Mouse (Mus musculus): Measurements from ENCODE around the gene Kif18b. TPM values are rescaled to one million over a fixed set of nuclear protein-coding genes. Genes with fewer than 3 reads are reported as not detected.

Kif18b gene
- polyA plus RNA-seq, 1 experiment from 2014 or later, result 4.7 TPM

DNA sequence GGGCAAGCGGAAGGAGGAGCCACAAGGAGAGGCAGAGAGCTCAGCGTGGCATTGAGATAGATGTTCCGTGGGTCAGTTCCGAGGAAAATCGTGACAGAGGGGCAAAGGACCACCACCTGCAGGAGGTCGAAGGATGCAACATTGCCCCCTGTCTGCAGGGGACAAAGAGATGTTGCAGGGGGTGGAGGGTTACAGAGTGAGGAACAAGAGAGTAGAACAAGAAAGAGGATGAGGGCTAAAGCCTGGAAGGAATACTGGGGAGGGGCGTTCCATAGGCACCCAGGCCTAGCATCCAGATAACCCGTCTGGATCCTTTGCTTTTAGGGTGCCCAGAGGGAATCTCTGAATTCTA is 22.0 kb upstream of the Kif18b start:
- peaks cover 92% of the 10 kb centered on the region for H3K27me3 ChIP-seq (ENCODE audit: control insufficient read depth, insufficient read depth, low read length)
- H3K36me3 ChIP-seq (ENCODE audit: control insufficient read depth, insufficient read depth, low read length), result no peaks in the 10 kb centered on the region
- peaks cover 2 to 24% of the 10 kb centered on the region in 2 experiments for H3K4me1 ChIP-seq (ENCODE audit: control insufficient read depth in 2 of 2, insufficient read depth in 2 of 2, low read length in 2 of 2)
- H3K4me2 ChIP-seq (ENCODE audit: low read length), result peak overlapping the region; percentile 69
- no peak overlapping the region for H3K27ac ChIP-seq (replicated peaks in 1 of 2; ENCODE audit: control insufficient read depth in 1 of 2, insufficient read depth in 1 of 2, low read depth in 2 of 2, low read length in 2 of 2)
- peak overlapping the region; percentile 10 to 41 for H3K4me3 ChIP-seq (ENCODE audit: control insufficient read depth in 1 of 2, insufficient read depth in 1 of 2, low read depth in 1 of 2, low read length in 2 of 2)
- H3K9ac ChIP-seq (ENCODE audit: low read length), result no peak overlapping the region
- 6% methylated on average over 8 of the region's 8 CpGs for WGBS
- H3K9me3 ChIP-seq (ENCODE audit: control insufficient read depth, low read length), result no peaks in the 10 kb centered on the region
- ATAC-seq (ENCODE audit: insufficient number of reproducible peaks, insufficient read depth, low FRiP score, low read depth), result no peak

DNA sequence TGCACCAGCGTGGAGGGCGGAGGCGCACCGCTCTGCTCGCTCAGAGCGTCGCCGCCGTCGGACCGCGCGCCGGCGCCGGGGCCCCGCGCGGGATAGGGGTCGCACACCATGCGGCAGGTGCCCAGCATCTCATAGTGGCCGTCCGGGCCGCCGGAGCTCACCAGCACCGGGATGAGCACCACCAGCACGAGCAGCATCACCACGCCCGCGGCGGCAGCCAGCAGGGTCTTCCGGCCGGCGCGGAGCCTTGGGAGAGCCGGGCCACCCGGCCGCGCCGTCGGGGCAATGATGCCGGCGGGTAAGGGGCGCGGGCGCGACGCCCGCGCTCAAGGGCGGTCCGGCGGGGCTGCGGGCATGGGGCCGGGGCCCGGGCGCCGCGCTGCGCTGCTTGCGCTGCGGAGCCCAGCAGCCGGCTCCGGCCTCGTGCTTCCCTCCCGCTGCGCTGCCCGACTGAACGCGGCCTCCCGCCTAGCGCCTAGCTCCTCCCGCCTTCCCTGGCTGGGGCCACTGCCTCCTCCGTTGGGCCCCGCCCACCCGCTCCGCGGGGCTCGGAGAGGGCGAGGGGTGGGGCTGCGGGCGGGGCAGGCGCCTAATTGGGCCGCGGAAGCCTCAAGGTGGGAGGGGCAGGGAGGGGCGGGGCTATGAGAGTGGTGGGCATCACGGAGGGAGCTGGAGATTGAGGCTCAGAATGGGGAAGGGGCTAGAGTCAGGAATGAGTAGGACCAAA is 21.5 kb upstream of the Kif18b start, which contains the start of gene C1ql1:
Gene C1ql1, minus strand, starts transcription at position 424 of the 727 bp plus-strand sequence.
- H3K27ac ChIP-seq (replicated peaks in 1 of 2; ENCODE audit: control insufficient read depth in 1 of 2, insufficient read depth in 1 of 2, low read depth in 2 of 2, low read length in 2 of 2), result no peak within 1 kb of the TSS
- no peaks in the 10 kb centered on the region for H3K9me3 ChIP-seq (ENCODE audit: control insufficient read depth, low read length)
- peak within 1 kb of the TSS; percentile 44; the same call in 1 of the 2 replicates for H3K9ac ChIP-seq (ENCODE audit: low read length)
- no peaks in the 10 kb centered on the region for H3K36me3 ChIP-seq (ENCODE audit: control insufficient read depth, insufficient read depth, low read length)
- peak within 1 kb of the TSS; percentile 10 to 41 for H3K4me3 ChIP-seq (ENCODE audit: control insufficient read depth in 1 of 2, insufficient read depth in 1 of 2, low read depth in 1 of 2, low read length in 2 of 2)
- H3K4me2 ChIP-seq (ENCODE audit: low read length), result peak within 1 kb of the TSS; percentile 69
- peak; percentile 76 for ATAC-seq (ENCODE audit: insufficient number of reproducible peaks, insufficient read depth, low FRiP score, low read depth)
- H3K27me3 ChIP-seq (ENCODE audit: control insufficient read depth, insufficient read depth, low read length), result peaks cover 87% of the 10 kb centered on the region
- under 1% methylated on average over 60 of the region's 87 CpGs for WGBS
- H3K4me1 ChIP-seq (ENCODE audit: control insufficient read depth in 2 of 2, insufficient read depth in 2 of 2, low read length in 2 of 2), result peaks cover 2 to 24% of the 10 kb centered on the region in 2 experiments

GRCm38 (mm10) chr11:102945306-102946264 is 20.7 kb upstream of the Kif18b start:
- peak overlapping the region; percentile 44; the same call in 1 of the 2 replicates for H3K9ac ChIP-seq (ENCODE audit: low read length)
- H3K27ac ChIP-seq (replicated peaks in 1 of 2; ENCODE audit: control insufficient read depth in 1 of 2, insufficient read depth in 1 of 2, low read depth in 2 of 2, low read length in 2 of 2), result no peak overlapping the region
- no peaks in the 10 kb centered on the region for H3K36me3 ChIP-seq (ENCODE audit: control insufficient read depth, insufficient read depth, low read length)
- ATAC-seq (ENCODE audit: insufficient number of reproducible peaks, insufficient read depth, low FRiP score, low read depth), result no peak
- H3K9me3 ChIP-seq (ENCODE audit: control insufficient read depth, low read length), result no peaks in the 10 kb centered on the region
- peaks cover 79% of the 10 kb centered on the region for H3K27me3 ChIP-seq (ENCODE audit: control insufficient read depth, insufficient read depth, low read length)
- H3K4me3 ChIP-seq (ENCODE audit: control insufficient read depth in 1 of 2, insufficient read depth in 1 of 2, low read depth in 1 of 2, low read length in 2 of 2), result peak overlapping the region; percentile 4 to 41; a peak in 3 of 4 replicates
- peaks cover 2 to 27% of the 10 kb centered on the region in 2 experiments for H3K4me1 ChIP-seq (ENCODE audit: control insufficient read depth in 2 of 2, insufficient read depth in 2 of 2, low read length in 2 of 2)
- WGBS, result 3% methylated on average over 52 of the region's 54 CpGs
- H3K4me2 ChIP-seq (ENCODE audit: low read length), result peak overlapping the region; percentile 69

DNA sequence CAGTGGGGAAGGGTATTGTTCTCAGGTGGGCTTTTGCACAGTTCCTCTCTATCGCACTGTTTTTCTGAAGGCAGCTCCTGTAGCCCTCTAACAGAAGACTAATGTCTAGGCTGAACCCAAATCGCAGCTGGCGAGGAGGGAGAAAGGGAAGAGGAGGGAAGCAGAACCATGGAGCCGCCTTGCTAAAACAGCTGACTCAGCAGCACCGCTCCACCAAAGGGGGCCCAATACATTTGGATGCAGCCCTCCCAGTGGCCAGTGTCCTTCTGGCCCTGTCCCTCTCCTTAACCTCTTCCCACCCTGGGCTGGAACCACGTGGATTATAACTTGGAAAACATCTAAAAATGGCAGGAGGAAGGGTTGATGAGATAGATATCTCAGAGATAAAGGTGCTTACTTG is 16.3 kb upstream of the Kif18b start:
- Histone ChIP-seq H3K27me3 (ENCODE audit: control insufficient read depth, insufficient read depth, low read length) (peaks cover 41% of the 10 kb centered on the region), H3K27ac (replicated peaks in 1 of 2; ENCODE audit: control insufficient read depth in 1 of 2, insufficient read depth in 1 of 2, low read depth in 2 of 2, low read length in 2 of 2) (no peak overlapping the region), H3K9me3 (ENCODE audit: control insufficient read depth, low read length) (no peaks in the 10 kb centered on the region), H3K4me2 (ENCODE audit: low read length) (no peak overlapping the region), H3K4me3 (ENCODE audit: control insufficient read depth in 1 of 2, insufficient read depth in 1 of 2, low read depth in 1 of 2, low read length in 2 of 2) (no peak overlapping the region), H3K36me3 (ENCODE audit: control insufficient read depth, insufficient read depth, low read length) (no peaks in the 10 kb centered on the region), H3K9ac (ENCODE audit: low read length) (no peak overlapping the region), H3K4me1 (ENCODE audit: control insufficient read depth in 2 of 2, insufficient read depth in 2 of 2, low read length in 2 of 2) (peaks cover 8 to 28% of the 10 kb centered on the region in 2 experiments)
- WGBS, result 67% methylated on average over 6 of the region's 6 CpGs
- no peak for ATAC-seq (ENCODE audit: insufficient number of reproducible peaks, insufficient read depth, low FRiP score, low read depth)

GRCm38 (mm10) chr11:102939024-102939675 is 14.2 kb upstream of the Kif18b start:
- Histone ChIP-seq H3K27ac (replicated peaks in 1 of 2; ENCODE audit: control insufficient read depth in 1 of 2, insufficient read depth in 1 of 2, low read depth in 2 of 2, low read length in 2 of 2) (no peak overlapping the region), H3K4me2 (ENCODE audit: low read length) (0 out of 2 replicates have a peak overlapping the region, but pooled peaks have one; percentile 5), H3K36me3 (ENCODE audit: control insufficient read depth, insufficient read depth, low read length) (no peaks in the 10 kb centered on the region), H3K27me3 (ENCODE audit: control insufficient read depth, insufficient read depth, low read length) (peaks cover 20% of the 10 kb centered on the region), H3K4me3 (ENCODE audit: control insufficient read depth in 1 of 2, insufficient read depth in 1 of 2, low read depth in 1 of 2, low read length in 2 of 2) (no peak overlapping the region), H3K9ac (ENCODE audit: low read length) (no peak overlapping the region; the same call in 1 of the 2 replicates), H3K9me3 (ENCODE audit: control insufficient read depth, low read length) (no peaks in the 10 kb centered on the region), H3K4me1 (ENCODE audit: control insufficient read depth in 2 of 2, insufficient read depth in 2 of 2, low read length in 2 of 2) (peaks cover 5 to 13% of the 10 kb centered on the region in 2 experiments)
- 41% methylated on average over 13 of the region's 13 CpGs for WGBS
- ATAC-seq (ENCODE audit: insufficient number of reproducible peaks, insufficient read depth, low FRiP score, low read depth), result no peak

DNA sequence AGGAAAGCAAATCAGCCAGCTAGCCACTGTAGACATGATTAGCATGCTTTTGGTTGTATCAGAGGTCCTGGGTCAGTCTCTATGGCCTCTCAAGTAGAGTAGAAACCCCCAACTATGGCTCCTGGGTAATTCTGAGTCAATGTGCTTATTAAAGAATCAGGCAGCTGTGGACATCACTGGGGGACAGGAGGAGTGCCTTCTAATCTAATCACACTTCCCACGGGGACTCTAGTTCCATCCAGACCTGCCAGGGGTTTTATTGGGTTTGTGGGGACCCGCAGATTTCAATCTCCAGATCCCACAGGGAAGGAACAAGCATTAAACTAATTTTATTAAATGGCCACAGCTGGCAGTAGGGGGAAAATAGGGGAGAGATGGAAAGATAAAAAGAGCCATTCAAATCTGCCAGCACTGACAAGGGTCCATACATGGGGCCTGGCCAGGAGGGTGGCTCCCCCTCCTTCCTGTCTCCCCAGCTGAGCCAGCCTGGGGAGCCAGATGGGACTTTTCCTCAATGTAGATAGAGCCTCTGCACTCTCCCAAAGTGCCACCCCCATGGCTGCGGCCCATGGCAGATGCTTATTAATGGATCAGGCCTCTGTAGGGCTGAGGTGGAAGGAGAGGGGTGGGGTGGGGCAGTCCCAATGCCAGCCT is 12.7 kb upstream of the Kif18b start:
- H3K4me3 ChIP-seq (ENCODE audit: control insufficient read depth in 1 of 2, insufficient read depth in 1 of 2, low read depth in 1 of 2, low read length in 2 of 2), result no peak overlapping the region
- no peak overlapping the region for H3K9ac ChIP-seq (ENCODE audit: low read length)
- no peak overlapping the region for H3K4me2 ChIP-seq (ENCODE audit: low read length)
- no peak overlapping the region for H3K27ac ChIP-seq (replicated peaks in 1 of 2; ENCODE audit: control insufficient read depth in 1 of 2, insufficient read depth in 1 of 2, low read depth in 2 of 2, low read length in 2 of 2)
- no peak for ATAC-seq (ENCODE audit: insufficient number of reproducible peaks, insufficient read depth, low FRiP score, low read depth)
- WGBS, result 66% methylated on average over 3 of the region's 3 CpGs
- H3K9me3 ChIP-seq (ENCODE audit: control insufficient read depth, low read length), result no peaks in the 10 kb centered on the region
- H3K27me3 ChIP-seq (ENCODE audit: control insufficient read depth, insufficient read depth, low read length), result peaks cover 5% of the 10 kb centered on the region; the same call in 1 of the 2 replicates
- no peaks in the 10 kb centered on the region for H3K36me3 ChIP-seq (ENCODE audit: control insufficient read depth, insufficient read depth, low read length)
- H3K4me1 ChIP-seq (ENCODE audit: control insufficient read depth in 2 of 2, insufficient read depth in 2 of 2, low read length in 2 of 2), result peaks cover 5 to 13% of the 10 kb centered on the region in 2 experiments

DNA sequence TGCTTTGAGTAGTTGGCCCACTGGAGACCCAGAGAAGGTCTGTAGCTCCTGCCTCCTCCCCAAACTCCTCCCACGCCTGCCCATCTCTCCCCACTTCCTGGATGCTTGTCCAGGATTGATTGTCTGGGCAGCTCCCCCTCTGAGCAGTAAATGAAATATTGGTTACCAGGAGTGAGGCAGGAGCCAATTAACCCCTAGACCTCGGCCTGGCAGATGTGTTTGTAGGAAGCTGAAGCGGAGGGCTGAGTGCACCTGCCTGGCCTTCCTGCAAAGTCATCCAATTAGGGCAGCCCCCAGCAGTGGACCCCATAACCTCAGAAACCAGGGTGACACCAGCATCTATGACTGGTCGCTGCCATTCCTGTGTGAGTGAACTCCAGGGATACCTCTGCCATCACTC is 11.3 kb upstream of the Kif18b start:
- H3K27ac ChIP-seq (replicated peaks in 1 of 2; ENCODE audit: control insufficient read depth in 1 of 2, insufficient read depth in 1 of 2, low read depth in 2 of 2, low read length in 2 of 2), result no peak overlapping the region
- H3K27me3 ChIP-seq (ENCODE audit: control insufficient read depth, insufficient read depth, low read length), result no peaks in the 10 kb centered on the region
- no peak overlapping the region for H3K4me3 ChIP-seq (ENCODE audit: control insufficient read depth in 1 of 2, insufficient read depth in 1 of 2, low read depth in 1 of 2, low read length in 2 of 2)
- no peak overlapping the region for H3K9ac ChIP-seq (ENCODE audit: low read length)
- H3K9me3 ChIP-seq (ENCODE audit: control insufficient read depth, low read length), result no peaks in the 10 kb centered on the region
- WGBS, result 67% methylated on average over 4 of the region's 4 CpGs
- no peak overlapping the region for H3K4me2 ChIP-seq (ENCODE audit: low read length)
- no peak for ATAC-seq (ENCODE audit: insufficient number of reproducible peaks, insufficient read depth, low FRiP score, low read depth)
- H3K36me3 ChIP-seq (ENCODE audit: control insufficient read depth, insufficient read depth, low read length), result no peaks in the 10 kb centered on the region
- peaks cover 5 to 13% of the 10 kb centered on the region in 2 experiments for H3K4me1 ChIP-seq (ENCODE audit: control insufficient read depth in 2 of 2, insufficient read depth in 2 of 2, low read length in 2 of 2)

Measured in heart, embryonic 14.5 days (tissue).